7 mouse cellular contexts compared by ENCODE assay signal in the genomic region with DNA sequence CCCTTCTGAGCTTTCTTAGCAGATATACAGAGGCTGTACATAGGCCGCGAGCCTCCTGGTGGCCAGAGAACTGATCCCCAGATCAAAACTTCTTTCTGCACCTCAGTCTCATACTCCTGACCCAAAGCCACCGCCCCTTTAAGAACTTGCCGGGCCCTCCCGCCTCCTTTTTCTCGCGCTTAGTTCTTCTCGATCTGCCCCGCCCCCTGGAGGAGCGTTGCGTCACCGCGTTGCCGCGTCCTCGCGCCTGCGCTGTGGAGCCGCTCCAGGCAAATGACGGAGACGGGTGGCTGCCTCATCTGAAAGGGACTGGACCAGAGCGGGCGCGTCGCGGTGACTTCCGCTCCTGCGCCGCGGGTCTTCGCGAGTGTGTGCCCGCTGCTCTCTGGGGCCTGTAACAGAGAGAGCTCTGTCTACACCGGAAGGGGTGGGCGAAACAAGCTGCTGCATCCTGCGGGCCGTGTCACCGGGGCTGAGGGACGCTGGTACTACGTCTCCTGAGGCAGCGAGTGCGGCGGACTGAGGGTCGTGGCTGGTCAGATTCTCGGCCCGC. TPM values are rescaled to one million over a fixed set of nuclear protein-coding genes. Genes with fewer than 3 reads are reported as not detected.
DNase-seq lines count a peak whose midpoint lies in the region; ATAC-seq lines count a peak whose summit lies in the region.

A gene (plus strand): TSS at position 248 of the 553 bp plus-strand sequence.

- H3K36me3 ChIP-seq in intestine, embryonic 16.5 days (ENCODE audit: control insufficient read depth, insufficient read depth, low read length), result peaks cover 1% of the 10 kb centered on the region
- no peaks in the 10 kb centered on the region; the same call in 1 of the 2 replicates for H3K36me3 ChIP-seq in midbrain, embryonic 11.5 days (ENCODE audit: control insufficient read depth, insufficient read depth, low read length)

- peak within 1 kb of the TSS; percentile 98 for H3K27ac ChIP-seq in intestine, embryonic 16.5 days (ENCODE audit: low read length)
- peak within 1 kb of the TSS; percentile 93 for H3K27ac ChIP-seq in midbrain, embryonic 11.5 days (ENCODE audit: low read depth, low read length)

- intact Hi-C loops in left cerebral cortex, postnatal 36 days (cut with DNase I), result loop anchor here (1.0 to 5.0 kb wide), 2 partner anchors 41 to 104 kb away; a partner anchor contains a TSS

- H3K27me3 ChIP-seq in intestine, embryonic 16.5 days (replicated peaks; ENCODE audit: control insufficient read depth, insufficient read depth, low read length), result no peaks in the 10 kb centered on the region
- no peaks in the 10 kb centered on the region for H3K27me3 ChIP-seq in midbrain, embryonic 11.5 days (ENCODE audit: control insufficient read depth, insufficient read depth, low read length)

- no peaks in the 10 kb centered on the region for H3K9me3 ChIP-seq in intestine, embryonic 16.5 days (ENCODE audit: control insufficient read depth, low read length)
- H3K9me3 ChIP-seq in midbrain, embryonic 11.5 days (ENCODE audit: control insufficient read depth, low read length), result no peaks in the 10 kb centered on the region

- peak within 1 kb of the TSS; percentile 89 for H3K4me2 ChIP-seq in intestine, embryonic 16.5 days (ENCODE audit: low read depth, low read length)
- peak within 1 kb of the TSS; percentile 88 for H3K4me2 ChIP-seq in midbrain, embryonic 11.5 days

- H3K4me3 ChIP-seq in intestine, embryonic 16.5 days (ENCODE audit: low read length), result peak within 1 kb of the TSS; percentile 71
- peak within 1 kb of the TSS; percentile 59 for H3K4me3 ChIP-seq in midbrain, embryonic 11.5 days (ENCODE audit: low read depth, low read length)

- H3K9ac ChIP-seq in intestine, embryonic 16.5 days (ENCODE audit: low read depth, low read length), result peak within 1 kb of the TSS; percentile 83
- H3K9ac ChIP-seq in midbrain, embryonic 11.5 days (ENCODE audit: low read length), result peak within 1 kb of the TSS; percentile 77

- WGBS in intestine, embryonic 16.5 days, result 0% methylated on average over 46 of the region's 46 CpGs
- WGBS in midbrain, embryonic 11.5 days, result under 1% methylated on average over 46 of the region's 46 CpGs

- peaks cover 5% of the 10 kb centered on the region for H3K4me1 ChIP-seq in intestine, embryonic 16.5 days (ENCODE audit: control insufficient read depth, insufficient read depth, low read length)
- peaks cover 13% of the 10 kb centered on the region for H3K4me1 ChIP-seq in midbrain, embryonic 11.5 days (ENCODE audit: control insufficient read depth, insufficient read depth, low read length)

- ATAC-seq in intestine, embryonic 16.5 days, result peak; percentile 98
- ATAC-seq in midbrain, embryonic 11.5 days (ENCODE audit: low FRiP score), result peak; percentile 97

- DNase-seq in adrenal gland, adult 8-10 months, result peak; percentile 98
- peak; percentile 100 for DNase-seq in embryo, embryonic 9.5 days (ENCODE audit: extremely low spot score)
- peak; percentile 98 to 100 for DNase-seq in gastrocnemius, postnatal 4 days (ENCODE audit: low spot score in 2 of 2)
- peak; percentile 99 for DNase-seq in left cerebral cortex, postnatal 36 days (ENCODE audit: low spot score in 2 of 2)
- peak; percentile 100 for DNase-seq in midbrain, embryonic 11.5 days (ENCODE audit: low spot score, missing footprints)
- peak; percentile 99 for DNase-seq in skeletal muscle tissue, adult 2 months (ENCODE audit: low read depth, low spot score)

RNA-seq across cellular contexts. Expression of the gene that starts here (rescaled TPM):
- 10 to 100 TPM in 2 of 4 experiments, 1 to 10 TPM in 2; 6.1 to 18.4 (median 13.6) TPM for total RNA-seq in adrenal gland, adult 8-10 months (2022)
- 10 to 100 TPM in 1 of 2 experiments, 1 to 10 TPM in 1; 8.7 to 11.6 TPM for total RNA-seq in gastrocnemius, postnatal 4 days (2021)
- 5.7 and 5.9 TPM in 2 replicates for polyA plus RNA-seq in intestine, embryonic 16.5 days (2015; fragmentation: Nextera tagmentation; extraction: Ambion mirVana)
- total RNA-seq in left cerebral cortex, postnatal 36 days (2021), result 1 to 10 TPM; 5.6 to 7.2 TPM
- 5.8 and 6.1 TPM in 2 replicates for polyA plus RNA-seq in midbrain, embryonic 11.5 days (2014; fragmentation: Nextera tagmentation; extraction: Ambion mirVana)

Comparison
In these comparisons a context has a peak if more than half of its experiments do, and no peak if none do; other contexts are left out.
1. Peak in every context shown above with its lines: DNase-seq, ATAC-seq, H3K4me3 ChIP-seq and H3K27ac ChIP-seq.